Mouse (Mus musculus) CH12.LX (cell line): ENCODE measurements around the gene Tsnaxip1. TPM values are rescaled to one million over a fixed set of nuclear protein-coding genes. Genes with fewer than 3 reads are reported as not detected.

Experiments
- DNase-seq: peaks from one replicate; pipeline ENCODE4 v3.0.0-alpha.2; 2013; ENCODE audit errors: extremely low read depth
- H3K27ac ChIP-seq: 2 replicates; pipeline ENCODE4 v1.5.1; 2012; ENCODE audit warnings: low read depth, mild to moderate bottlenecking, control low read depth, moderate library complexity; ENCODE audit not compliant: insufficient read depth
- H3K27me3 ChIP-seq: replicated peaks from 2 replicates; pipeline ENCODE3; 2012; ENCODE audit warnings: inconsistent platforms
- H3K36me3 ChIP-seq, 2 experiments: replicated peaks in 1 of 2; 2 replicates each; pipeline versions ENCODE3 to v1.6.1; 2012; ENCODE audit warnings: inconsistent platforms in 1 of 2, low read length in 1 of 2, mild to moderate bottlenecking in 1 of 2, mixed read lengths in 1 of 2, moderate library complexity in 1 of 2; ENCODE audit not compliant: control insufficient read depth in 1 of 2, insufficient read depth in 1 of 2
- H3K4me1 ChIP-seq, 2 experiments: 2 replicates each; pipeline ENCODE4 v1.6.1; 2012; ENCODE audit warnings: inconsistent platforms in 1 of 2, moderate library complexity in 1 of 2; ENCODE audit not compliant: insufficient read depth in 2 of 2, control insufficient read depth in 1 of 2
- H3K4me2 ChIP-seq: 2 replicates; pipeline ENCODE4 v1.6.1; 2012; ENCODE audit warnings: low read depth, mild to moderate bottlenecking, control low read depth; ENCODE audit not compliant: poor library complexity, insufficient read depth, severe bottlenecking
- H3K4me3 ChIP-seq, 3 experiments: fragments of 150-350 bp in 1 of 3; sonication (generic) in 1 of 3; replicated peaks in 1 of 3; 2 replicates each; pipeline versions ENCODE3 to v1.5.1; 2011 to 2012; ENCODE audit warnings: low read depth in 2 of 3, low read length in 2 of 3, mild to moderate bottlenecking in 2 of 3, moderate library complexity in 2 of 3, control low read depth in 1 of 3, improper control_type of control experiment in 1 of 3, inconsistent platforms in 1 of 3, mixed read lengths in 1 of 3; ENCODE audit not compliant: poor library complexity in 1 of 3
- H3K79me2 ChIP-seq: replicated peaks from 2 replicates; pipeline ENCODE4 v1.6.1; 2012; ENCODE audit warnings: mild to moderate bottlenecking, moderate library complexity; ENCODE audit not compliant: control insufficient read depth, poor library complexity, insufficient read depth, severe bottlenecking; ENCODE audit errors: extremely low read depth
- H3K9ac ChIP-seq: 2 replicates; pipeline ENCODE4 v1.6.1; 2012; ENCODE audit warnings: low read depth, mild to moderate bottlenecking, control low read depth, moderate library complexity; ENCODE audit not compliant: insufficient read depth
- H3K9me3 ChIP-seq: replicated peaks from 2 replicates; pipeline ENCODE3; 2012; ENCODE audit warnings: low read length, inconsistent platforms, mixed read lengths
- BHLHE40 ChIP-seq: IDR thresholded peaks from 2 replicates; pipeline ENCODE4 v1.6.1; 2011; ENCODE audit warnings: mild to moderate bottlenecking, low read depth, low read length, improper control_type of control experiment
- CHD1 ChIP-seq: IDR thresholded peaks from 2 replicates; pipeline ENCODE4 v1.6.1; 2012; ENCODE audit warnings: low read depth, low read length, improper control_type of control experiment, inconsistent platforms
- ELF1 ChIP-seq: IDR thresholded peaks from 2 replicates; pipeline ENCODE4 v1.6.1; 2014; ENCODE audit warnings: low read depth, mild to moderate bottlenecking, inconsistent platforms, low read length, improper control_type of control experiment
- ETS1 ChIP-seq: conservative IDR thresholded peaks from 2 replicates; pipeline ENCODE4 v1.6.1; 2012; ENCODE audit warnings: low read depth, mild to moderate bottlenecking, inconsistent platforms, low read length, improper control_type of control experiment, moderate library complexity
- GABPA ChIP-seq: IDR thresholded peaks from 2 replicates; pipeline ENCODE4 v1.6.1; 2012; ENCODE audit warnings: low read depth, low read length, improper control_type of control experiment, inconsistent platforms; ENCODE audit not compliant: insufficient replicate concordance
- HCFC1 ChIP-seq: IDR thresholded peaks from 2 replicates; pipeline ENCODE4 v1.6.1; 2012; ENCODE audit warnings: low read depth, mild to moderate bottlenecking, inconsistent platforms, low read length, improper control_type of control experiment
- IRF4 ChIP-seq: IDR thresholded peaks from 2 replicates; pipeline ENCODE4 v1.6.1; 2014; ENCODE audit warnings: low read depth, mild to moderate bottlenecking, inconsistent platforms, low read length, improper control_type of control experiment
- JUN ChIP-seq: IDR thresholded peaks from 2 replicates; pipeline ENCODE4 v1.6.1; 2011; ENCODE audit warnings: low read depth, mild to moderate bottlenecking, low read length, improper control_type of control experiment, moderate library complexity; ENCODE audit not compliant: insufficient read depth
- KAT2A ChIP-seq: IDR thresholded peaks from 2 replicates; pipeline ENCODE4 v1.6.1; 2012; ENCODE audit warnings: low read length, improper control_type of control experiment, inconsistent platforms; ENCODE audit not compliant: insufficient replicate concordance
- MAFK ChIP-seq: IDR thresholded peaks from 2 replicates; pipeline ENCODE4 v1.6.1; 2011; ENCODE audit warnings: low read length, improper control_type of control experiment; ENCODE audit not compliant: insufficient replicate concordance
- MAX ChIP-seq: IDR thresholded peaks from 2 replicates; pipeline ENCODE4 v1.6.1; 2011; ENCODE audit warnings: low read length, improper control_type of control experiment
- MAZ ChIP-seq: IDR thresholded peaks from 2 replicates; pipeline ENCODE4 v1.6.1; 2012; ENCODE audit warnings: low read depth, mild to moderate bottlenecking, inconsistent platforms, low read length, improper control_type of control experiment, moderate library complexity
- MEF2A ChIP-seq: IDR thresholded peaks from 2 replicates; pipeline ENCODE4 v1.6.1; 2014; ENCODE audit warnings: low read depth, mild to moderate bottlenecking, inconsistent platforms, low read length, improper control_type of control experiment, borderline replicate concordance
- MYC ChIP-seq: IDR thresholded peaks from 2 replicates; pipeline ENCODE4 v1.6.1; 2011; ENCODE audit warnings: low read depth, mild to moderate bottlenecking, improper control_type of control experiment, low read length
- NELFE ChIP-seq: IDR thresholded peaks from 2 replicates; pipeline ENCODE4 v1.6.1; 2011; ENCODE audit warnings: low read depth, low read length, improper control_type of control experiment
- NRF1 ChIP-seq: IDR thresholded peaks from 2 replicates; pipeline ENCODE4 v1.6.1; 2014; ENCODE audit warnings: low read depth, mild to moderate bottlenecking, inconsistent platforms, low read length, improper control_type of control experiment, moderate library complexity
- PAX5 ChIP-seq: IDR thresholded peaks from 2 replicates; pipeline ENCODE4 v1.6.1; 2012; ENCODE audit warnings: low read length, inconsistent platforms, mixed read lengths
- POLR2A ChIP-seq: IDR thresholded peaks from 2 replicates; pipeline ENCODE4 v1.6.1; 2011; ENCODE audit warnings: low read depth, mild to moderate bottlenecking, improper control_type of control experiment, low read length
- POLR2AphosphoS2 ChIP-seq: IDR thresholded peaks from 2 replicates; pipeline ENCODE4 v1.6.1; 2011; ENCODE audit warnings: low read depth, low read length, improper control_type of control experiment
- RCOR1 ChIP-seq: conservative IDR thresholded peaks from 2 replicates; pipeline ENCODE4 v1.6.1; 2012; ENCODE audit warnings: low read depth, mild to moderate bottlenecking, inconsistent platforms, low read length, improper control_type of control experiment
- SIN3A ChIP-seq: IDR thresholded peaks from 2 replicates; pipeline ENCODE4 v1.6.1; 2012; ENCODE audit warnings: low read length, improper control_type of control experiment, inconsistent platforms
- SMC3 ChIP-seq: IDR thresholded peaks from 2 replicates; pipeline ENCODE4 v1.6.1; 2011; ENCODE audit warnings: low read depth, low read length, improper control_type of control experiment
- TBP ChIP-seq: conservative IDR thresholded peaks from 2 replicates; pipeline ENCODE4 v1.6.1; 2011; ENCODE audit warnings: low read depth, low read length, improper control_type of control experiment
- USF2 ChIP-seq: conservative IDR thresholded peaks from 2 replicates; pipeline ENCODE4 v1.6.1; 2011; ENCODE audit warnings: low read depth, low read length, improper control_type of control experiment
- ZKSCAN1 ChIP-seq: IDR thresholded peaks from 2 replicates; pipeline ENCODE4 v1.6.1; 2012; ENCODE audit warnings: low read depth, inconsistent platforms, low read length, improper control_type of control experiment, borderline replicate concordance
- ZMIZ1 ChIP-seq: IDR thresholded peaks from 2 replicates; pipeline ENCODE4 v1.6.1; 2012; ENCODE audit warnings: low read depth, mild to moderate bottlenecking, inconsistent platforms, low read length, improper control_type of control experiment
- ZNF384 ChIP-seq: IDR thresholded peaks from 2 replicates; pipeline ENCODE4 v1.6.1; 2012; ENCODE audit warnings: low read depth, low read length, improper control_type of control experiment, inconsistent platforms
- dilution Hi-C: fragments of 300-500 bp; cut with MboI; formaldehyde crosslinking; loops from 2 replicates; pipeline ENCODE4 v1.14.3; 2020; ENCODE audit warnings: low sequenced_read_pairs; ENCODE audit not compliant: extremely low pct_unique_long_range_greater_than_20kb, extremely low pct_ligation_motif_present
- in situ Hi-C: fragments of 300-500 bp; cut with MboI; formaldehyde crosslinking; loops from 3 replicates; pipeline ENCODE4 v1.14.3; 2019; ENCODE audit warnings: low sequenced_read_pairs, low pct_ligation_motif_present, low pct_unique_long_range_greater_than_20kb, mixed read lengths
- polyA plus RNA-seq: library from polyadenylated mRNA; unstranded; fragments of >175 nt; gene quantifications from 2 replicates; pipeline ENCODE4 v1.2.1, GENCODE M21; 2012; ENCODE audit warnings: low read depth; ENCODE audit not compliant: insufficient read length
- total RNA-seq, 2 experiments: library from RNA; depleted of rRNA; stranded (reverse); fragments of 300-350 nt in 1 of 2; fragments of >200 nt in 1 of 2; gene quantifications; 2 replicates each; pipeline ENCODE4 v1.2.3; 2012 to 2014

Tsnaxip1 gene
- total and polyA plus RNA-seq, 3 experiments: 0.13 to 0.50 (median 0.13) TPM

- Histone ChIP-seq H3K79me2 (peaks cover 77% of the 10 kb centered on the region), H3K9me3 (no peaks in the 10 kb centered on the region), H3K4me3 (peak overlapping the region in 1 of 3 experiments; percentile 99), H3K27ac (no peak overlapping the region), H3K9ac (peak overlapping the region; percentile 73), H3K27me3 (no peaks in the 10 kb centered on the region), H3K4me2 (peak overlapping the region; percentile 90), H3K36me3 (peaks cover 4 to 22% of the 10 kb centered on the region in 2 experiments), H3K4me1 (peaks cover 11 to 62% of the 10 kb centered on the region in 2 experiments; a peak in 3 of 4 replicates)
- dilution Hi-C loops: no loop called here
- no peak for DNase-seq
- in situ Hi-C loops: no loop called here
- TF ChIP-seq NELFE (no peak), BHLHE40 (0 out of 2 replicates have a peak, but pooled peaks have one; percentile 30), ZKSCAN1 (no peak), MEF2A (no peak), MAZ (no peak), ZMIZ1 (no peak), SIN3A (0 out of 2 replicates have a peak, but pooled peaks have one; percentile 17), SMC3 (no peak), ZNF384 (no peak), CHD1 (0 out of 2 replicates have a peak, but pooled peaks have one; percentile 29)
These were observed 31.8 kb downstream of the Tsnaxip1 start for GRCm38 (mm10) chr8:105859314-105859713.

GRCm38 (mm10) chr8:105860143-105860981 lies 32.8 kb downstream of the Tsnaxip1 start, which contains the start of gene Nutf2:
Gene Nutf2, plus strand, starts transcription at chr8:105860580.
- dilution Hi-C loops: no loop called here
- H3K4me2 ChIP-seq: peak within 1 kb of the TSS; percentile 94
- peak within 1 kb of the TSS; percentile 45 for H3K27ac ChIP-seq
- H3K9ac ChIP-seq: peak within 1 kb of the TSS; percentile 73
- in situ Hi-C loops: no loop called here
- peak within 1 kb of the TSS; percentile 92 to 99 (median 95) for H3K4me3 ChIP-seq
- peaks cover 84% of the 10 kb centered on the region for H3K79me2 ChIP-seq
- H3K4me1 ChIP-seq: peaks cover 11 to 65% of the 10 kb centered on the region in 2 experiments; a peak in 3 of 4 replicates
- H3K36me3 ChIP-seq: peaks cover 4 to 30% of the 10 kb centered on the region in 2 experiments
- peak; percentile 97 for DNase-seq
- H3K9me3 ChIP-seq: no peaks in the 10 kb centered on the region
- no peaks in the 10 kb centered on the region for H3K27me3 ChIP-seq
- TF ChIP-seq MAZ: peak; percentile 72; the same call in 1 of the 2 replicates
- no peak for TF ChIP-seq RCOR1
- TF ChIP-seq MEF2A: no peak
- TF ChIP-seq NRF1: peak; percentile 52
- no peak for TF ChIP-seq MAFK
- no peak for TF ChIP-seq USF2
- peak; percentile 82 for TF ChIP-seq ELF1
- peak; percentile 80 for TF ChIP-seq POLR2A
- TF ChIP-seq JUN: no peak
- no peak; the same call in 1 of the 2 replicates for TF ChIP-seq ZMIZ1
- no peak for TF ChIP-seq ZKSCAN1
- TF ChIP-seq IRF4: peak; percentile 45; the same call in 1 of the 2 replicates
- no peak for TF ChIP-seq ZNF384
- TF ChIP-seq NELFE: peak; percentile 71
- TF ChIP-seq HCFC1: peak; percentile 96
- peak; percentile 92 for TF ChIP-seq MYC
- peak; percentile 68 for TF ChIP-seq SIN3A
- no peak for TF ChIP-seq SMC3
- TF ChIP-seq MAX: no peak; the same call in 1 of the 2 replicates
- peak; percentile 98 for TF ChIP-seq KAT2A
- TF ChIP-seq TBP: no peak
- TF ChIP-seq POLR2AphosphoS2: peak; percentile 73
- TF ChIP-seq ETS1: peak; percentile 25; the same call in 1 of the 2 replicates
- TF ChIP-seq BHLHE40: no peak
- no peak for TF ChIP-seq CHD1
- TF ChIP-seq GABPA: peak; percentile 85; the same call in 1 of the 2 replicates
- TF ChIP-seq PAX5: no peak
